Mouse (Mus musculus) liver, embryonic 11.5 days (tissue): ENCODE results near the gene Prph2. TPM values are rescaled to one million over a fixed set of nuclear protein-coding genes. Genes with fewer than 3 reads are reported as not detected.

Source experiments
- ATAC-seq: fragments of 200-750 bp; cut with Nextera tagmentation; replicated peaks from 2 replicates; pipeline ENCODE4 v1.8.0; 2017; ENCODE audit warnings: moderate number of reproducible peaks, mild to moderate bottlenecking, moderate TSS enrichment, moderate library complexity; ENCODE audit not compliant: low FRiP score
- DNase-seq: peaks from one replicate; pipeline ENCODE4 v3.0.0-alpha.2; 2017; ENCODE audit warnings: low spot score
- H3K27ac ChIP-seq: fragments of 300-500 bp; sonication (generic); 2 replicates; pipeline ENCODE4 v1.5.1; 2014; ENCODE audit warnings: mild to moderate bottlenecking, low read depth, low read length, control low read depth
- H3K27me3 ChIP-seq: fragments of 300-500 bp; sonication (generic); replicated peaks from 2 replicates; pipeline ENCODE4 v1.6.1; 2014; ENCODE audit warnings: low read length, mixed read lengths; ENCODE audit not compliant: control insufficient read depth, insufficient read depth
- H3K36me3 ChIP-seq: fragments of 300-500 bp; sonication (generic); 2 replicates; pipeline ENCODE4 v1.6.1; 2014; ENCODE audit warnings: mild to moderate bottlenecking, low read length, moderate library complexity, mixed read lengths; ENCODE audit not compliant: control insufficient read depth, insufficient read depth
- H3K4me1 ChIP-seq: fragments of 300-500 bp; sonication (generic); replicated peaks from 2 replicates; pipeline ENCODE4 v1.6.1; 2014; ENCODE audit warnings: low read length, mixed read lengths; ENCODE audit not compliant: control insufficient read depth, insufficient read depth
- H3K4me2 ChIP-seq: fragments of 300-500 bp; sonication (generic); 2 replicates; pipeline ENCODE4 v1.6.1; 2014; ENCODE audit warnings: mild to moderate bottlenecking, control low read depth, moderate library complexity
- H3K4me3 ChIP-seq: fragments of 300-500 bp; sonication (generic); 2 replicates; pipeline ENCODE4 v1.5.1; 2014; ENCODE audit warnings: low read depth, low read length, control low read depth
- H3K9ac ChIP-seq: fragments of 300-500 bp; sonication (generic); 2 replicates; pipeline ENCODE4 v1.6.1; 2014; ENCODE audit warnings: low read depth, low read length, control low read depth
- H3K9me3 ChIP-seq: fragments of 300-500 bp; sonication (generic); 2 replicates; pipeline ENCODE4 v1.6.1; 2016; ENCODE audit warnings: low read length, inconsistent platforms, mixed read lengths; ENCODE audit not compliant: control insufficient read depth
- WGBS: fragments of 180-500 bp; shearing (Covaris S2); extraction: QIAGEN DNeasy Blood & Tissue Kit; methylation state at CpG from one replicate; pipeline ENCODE4 v1.1.7; 2014; 5-methylcytosine and 5-hydroxymethylcytosine counted together
- polyA plus RNA-seq: library from polyadenylated mRNA; unstranded; fragments of >200 nt; fragmentation: Nextera tagmentation; extraction: Ambion mirVana; gene quantifications from 2 replicates; pipeline ENCODE4 v1.2.1, GENCODE M21; 2014

Prph2 gene
- polyA plus RNA-seq, 1 experiment from 2014 or later: not detected

DNA sequence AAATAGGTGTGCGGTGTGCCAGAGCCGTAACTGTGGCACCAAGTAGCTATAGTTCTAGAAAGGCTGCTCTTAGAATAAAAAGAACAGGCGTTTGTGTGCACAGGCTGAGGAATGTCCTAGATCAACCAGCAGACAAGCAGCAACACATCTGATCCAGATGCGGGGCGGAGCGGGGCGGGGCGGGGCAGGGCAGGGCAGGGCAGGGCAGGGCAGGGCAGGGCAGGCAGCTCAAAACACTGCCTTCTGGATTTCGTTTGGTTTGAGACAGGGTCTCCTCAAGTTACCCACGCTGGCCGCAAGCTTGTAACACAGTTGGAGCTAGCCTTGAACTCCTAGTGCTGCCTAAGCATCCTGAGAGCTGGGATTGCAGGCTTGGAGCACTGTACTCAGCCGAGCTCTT is 19.0 kb downstream of the Prph2 start:
- H3K9me3 ChIP-seq: no peaks in the 10 kb centered on the region
- no peak for ATAC-seq
- no peak overlapping the region for H3K27ac ChIP-seq
- peaks cover 38% of the 10 kb centered on the region for H3K36me3 ChIP-seq
- no peak overlapping the region for H3K4me3 ChIP-seq
- WGBS: 84% methylated on average over 12 of the region's 12 CpGs
- H3K4me1 ChIP-seq: no peaks in the 10 kb centered on the region
- H3K9ac ChIP-seq: no peak overlapping the region
- H3K4me2 ChIP-seq: no peak overlapping the region
- no peaks in the 10 kb centered on the region for H3K27me3 ChIP-seq
- DNase-seq: no peak

DNA sequence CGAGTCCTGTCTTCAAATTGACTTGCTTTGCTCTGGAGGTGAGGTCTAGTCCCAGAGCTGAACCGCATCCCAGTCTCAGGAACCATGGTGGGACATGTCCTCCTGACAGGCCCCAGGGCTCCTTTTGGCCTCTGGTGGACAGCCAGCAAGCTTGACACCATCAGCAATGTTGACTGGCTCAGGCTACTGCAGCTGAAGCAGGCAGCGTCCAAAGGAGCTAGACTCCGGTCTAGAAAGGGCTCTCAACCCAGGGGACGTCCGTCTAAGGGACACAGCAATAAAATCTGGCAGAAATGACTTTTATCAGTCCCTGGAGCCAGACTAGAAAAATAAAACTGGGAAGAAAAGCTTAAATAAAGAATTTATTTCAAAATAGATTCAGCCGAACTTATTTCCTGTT is 19.6 kb downstream of the Prph2 start:
- ATAC-seq (no peak), DNase-seq (no peak)
- Histone ChIP-seq H3K27ac (no peak overlapping the region), H3K36me3 (peaks cover 43% of the 10 kb centered on the region), H3K9me3 (no peaks in the 10 kb centered on the region), H3K4me3 (no peak overlapping the region), H3K4me1 (no peaks in the 10 kb centered on the region), H3K27me3 (no peaks in the 10 kb centered on the region), H3K9ac (no peak overlapping the region), H3K4me2 (no peak overlapping the region)
- 90% methylated on average over 7 of the region's 7 CpGs for WGBS

DNA sequence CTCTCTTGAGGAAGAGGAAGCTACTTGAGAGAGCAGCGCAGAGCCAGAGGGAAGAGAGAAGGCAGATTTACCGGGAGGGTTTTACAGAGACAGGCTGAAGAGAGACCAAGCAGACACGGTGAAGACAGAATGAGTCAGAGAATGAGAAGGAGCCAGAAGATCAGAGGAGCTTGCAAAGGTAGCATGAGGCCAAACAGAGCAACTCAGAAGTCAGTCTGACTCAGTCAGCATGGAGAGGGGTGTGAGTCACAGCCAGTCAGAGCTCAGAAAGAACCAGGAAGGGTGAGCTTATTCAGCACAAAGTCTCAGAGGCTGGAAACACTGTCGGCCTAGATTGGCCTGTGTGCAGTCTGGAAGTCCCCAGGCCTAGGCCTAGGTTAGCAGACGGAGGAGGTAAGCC is 22.7 kb downstream of the Prph2 start:
- no peak overlapping the region for H3K4me2 ChIP-seq
- no peak overlapping the region for H3K4me3 ChIP-seq
- no peak overlapping the region for H3K27ac ChIP-seq
- H3K4me1 ChIP-seq: no peaks in the 10 kb centered on the region
- WGBS: 89% methylated on average over 5 of the region's 5 CpGs
- ATAC-seq: no peak
- H3K9ac ChIP-seq: no peak overlapping the region
- no peak for DNase-seq
- peaks cover 60% of the 10 kb centered on the region for H3K36me3 ChIP-seq
- H3K9me3 ChIP-seq: no peaks in the 10 kb centered on the region
- no peaks in the 10 kb centered on the region for H3K27me3 ChIP-seq

DNA sequence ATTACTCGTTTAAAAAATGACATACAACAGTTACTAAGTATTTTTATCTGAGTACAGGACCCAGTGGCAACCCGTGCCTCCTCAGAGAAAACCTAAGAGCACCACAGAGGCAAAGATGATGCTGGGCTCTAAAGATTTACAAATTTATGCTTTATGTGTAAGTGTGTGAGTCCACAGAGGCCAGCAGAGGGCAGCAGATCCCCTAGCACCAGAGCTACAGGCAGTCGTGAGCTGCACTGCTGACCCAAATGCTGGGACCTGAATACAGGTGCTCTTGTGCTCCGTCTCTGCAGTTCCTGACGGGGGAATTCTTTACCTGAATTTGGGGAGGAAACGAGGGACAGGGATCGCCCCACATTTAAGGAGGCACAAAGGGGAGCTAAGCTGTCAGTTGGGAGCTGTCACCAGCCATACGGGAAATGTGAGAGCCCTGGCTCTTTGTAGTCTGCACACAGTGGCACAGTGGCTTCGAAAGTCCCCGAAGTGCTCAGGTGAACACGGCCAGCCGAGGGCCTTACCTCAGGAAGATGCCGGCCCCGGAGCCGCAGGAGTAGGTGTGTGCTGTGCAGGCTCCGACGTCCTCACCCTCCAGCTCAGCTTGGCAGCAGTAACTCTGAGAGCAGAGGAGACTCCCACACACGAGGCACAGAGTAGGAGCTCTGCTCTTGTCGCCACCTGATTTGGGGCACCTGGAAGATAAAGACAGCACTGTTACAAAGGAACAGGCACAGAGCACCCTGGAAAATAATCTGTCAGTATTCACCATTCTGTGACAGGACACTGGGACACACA is 23.5 kb downstream of the Prph2 start:
- Histone ChIP-seq H3K27ac (no peak overlapping the region; the same call in 1 of the 2 replicates), H3K4me1 (no peaks in the 10 kb centered on the region), H3K4me3 (no peak overlapping the region), H3K9me3 (no peaks in the 10 kb centered on the region), H3K36me3 (peaks cover 62% of the 10 kb centered on the region), H3K27me3 (no peaks in the 10 kb centered on the region), H3K4me2 (no peak overlapping the region), H3K9ac (no peak overlapping the region)
- WGBS: 81% methylated on average over 19 of the region's 19 CpGs
- ATAC-seq (no peak; the same call in 1 of the 2 replicates), DNase-seq (no peak)

DNA sequence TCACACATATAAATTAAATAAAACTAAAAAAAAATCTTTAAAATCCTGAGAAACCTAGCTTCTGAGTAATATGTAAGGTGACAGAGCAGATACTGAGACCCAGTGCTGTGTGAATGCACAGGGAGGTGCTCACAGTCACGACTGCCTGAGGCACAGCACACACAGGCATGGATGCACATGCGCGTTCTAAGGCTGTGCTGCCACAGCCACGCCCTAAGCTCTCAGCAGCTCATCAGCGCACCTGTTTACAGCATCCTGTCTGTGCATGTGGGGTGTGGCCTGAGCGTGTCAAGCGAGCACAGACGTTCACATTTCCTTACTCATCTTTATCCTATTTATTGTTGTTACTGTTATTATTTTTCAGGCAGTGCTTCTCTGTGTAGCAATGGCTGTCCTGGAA is 30.2 kb downstream of the Prph2 start:
- 92% methylated on average over 8 of the region's 8 CpGs for WGBS

DNA sequence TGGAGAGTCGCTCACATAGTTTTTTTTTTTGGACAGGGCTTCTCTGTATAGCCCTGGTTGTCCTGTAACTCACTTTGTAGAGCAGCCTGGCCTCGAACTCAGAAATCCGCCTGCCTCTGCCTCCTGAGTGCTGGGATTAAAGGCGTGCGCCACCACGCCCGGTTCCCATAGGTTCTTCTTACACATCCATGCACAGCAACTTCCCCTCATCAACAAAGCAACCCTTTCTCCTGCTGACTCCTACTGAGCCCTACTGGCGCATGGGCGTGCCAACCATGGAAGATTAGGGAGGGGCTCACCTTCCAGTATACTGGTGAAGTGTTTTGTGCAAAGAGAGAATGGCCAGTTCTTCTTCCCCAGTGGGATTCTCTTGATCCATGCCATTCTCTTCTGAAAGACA is 32.2 kb downstream of the Prph2 start:
- Histone ChIP-seq H3K4me1 (no peaks in the 10 kb centered on the region), H3K9ac (no peak overlapping the region), H3K4me3 (no peak overlapping the region), H3K4me2 (no peak overlapping the region), H3K36me3 (peaks cover 67% of the 10 kb centered on the region), H3K27me3 (no peaks in the 10 kb centered on the region), H3K27ac (no peak overlapping the region), H3K9me3 (no peaks in the 10 kb centered on the region)
- DNase-seq (no peak), ATAC-seq (no peak)
- 91% methylated on average over 9 of the region's 9 CpGs for WGBS

More for the DNA sequence above, 30.2 kb downstream of the Prph2 start:
- Histone ChIP-seq H3K9ac (no peak overlapping the region), H3K9me3 (no peaks in the 10 kb centered on the region), H3K36me3 (peaks cover 65% of the 10 kb centered on the region), H3K4me3 (no peak overlapping the region), H3K4me2 (no peak overlapping the region), H3K27ac (no peak overlapping the region), H3K4me1 (no peaks in the 10 kb centered on the region), H3K27me3 (no peaks in the 10 kb centered on the region)
- DNase-seq: no peak
- ATAC-seq: no peak

DNA sequence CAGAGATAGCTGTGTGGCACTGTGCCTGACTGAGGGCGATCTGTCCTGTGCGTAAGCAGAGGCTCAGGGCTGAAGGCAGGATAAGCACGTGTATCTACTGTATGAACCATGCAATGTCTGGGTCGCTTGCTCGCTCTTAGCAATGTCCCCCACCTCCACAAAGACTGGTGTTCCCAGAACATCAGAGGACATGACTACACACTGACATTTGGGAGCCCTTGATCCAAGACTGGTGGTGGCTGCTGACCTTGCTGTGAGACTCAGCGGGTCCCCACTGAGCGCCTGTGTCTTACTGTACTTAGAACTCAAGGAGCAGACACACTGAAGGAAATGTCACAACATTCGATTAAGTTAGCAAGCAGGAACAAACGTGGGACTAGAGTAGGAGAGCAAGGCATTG is 36.0 kb downstream of the Prph2 start:
- H3K36me3 ChIP-seq: peaks cover 52% of the 10 kb centered on the region
- H3K27me3 ChIP-seq: no peaks in the 10 kb centered on the region
- H3K4me1 ChIP-seq: no peaks in the 10 kb centered on the region
- WGBS: 88% methylated on average over 9 of the region's 9 CpGs
- no peak overlapping the region for H3K4me3 ChIP-seq
- no peaks in the 10 kb centered on the region for H3K9me3 ChIP-seq
- H3K4me2 ChIP-seq: no peak overlapping the region
- ATAC-seq (no peak), DNase-seq (no peak)
- no peak overlapping the region for H3K27ac ChIP-seq
- no peak overlapping the region for H3K9ac ChIP-seq

DNA sequence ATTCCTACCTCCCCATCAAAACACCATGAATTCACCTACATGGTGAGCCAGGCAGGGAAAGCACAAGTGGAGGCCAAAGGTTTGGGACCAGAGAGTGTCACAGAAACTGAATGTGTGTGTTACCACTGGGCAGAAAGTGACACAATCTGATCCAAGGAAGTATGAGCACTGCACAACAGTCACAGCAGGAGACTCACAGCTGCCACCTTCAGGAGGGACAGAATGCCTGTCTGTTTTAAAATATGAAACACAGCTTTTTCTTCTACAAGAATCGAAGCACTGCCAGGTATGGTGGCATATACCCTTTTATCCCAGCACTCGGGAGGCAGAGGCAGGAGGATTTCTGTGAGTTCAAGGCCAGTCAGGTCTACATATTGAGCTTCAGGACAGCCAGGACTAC is 47.8 kb downstream of the Prph2 start:
- no peak for ATAC-seq
- 95% methylated on average over 2 of the region's 2 CpGs for WGBS

DNA sequence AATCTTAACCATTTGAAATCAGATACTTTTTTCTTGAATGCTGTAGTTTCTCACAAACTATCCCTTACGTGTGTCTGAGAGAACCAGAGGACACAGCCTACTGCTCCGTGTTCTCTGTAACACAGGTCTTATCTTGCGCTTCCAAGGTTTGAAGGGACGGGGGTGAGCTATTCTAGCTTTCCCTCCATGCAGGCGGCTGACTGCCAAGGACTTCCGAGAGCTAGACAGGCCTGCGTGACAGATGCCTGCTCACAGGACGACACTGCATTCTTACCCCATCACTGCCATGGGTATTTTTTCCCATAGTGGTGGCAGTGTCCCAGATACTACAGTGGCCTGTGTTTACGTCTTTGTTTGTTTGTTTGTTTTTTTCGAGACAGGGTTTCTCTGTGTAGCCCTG is 50.0 kb downstream of the Prph2 start:
- no peak overlapping the region for H3K27ac ChIP-seq
- H3K4me1 ChIP-seq: peaks cover 2% of the 10 kb centered on the region; the same call in 1 of the 2 replicates
- no peak overlapping the region for H3K4me3 ChIP-seq
- DNase-seq (no peak), ATAC-seq (no peak)
- no peak overlapping the region for H3K9ac ChIP-seq
- no peaks in the 10 kb centered on the region for H3K27me3 ChIP-seq
- 85% methylated on average over 10 of the region's 10 CpGs for WGBS
- peaks cover 58% of the 10 kb centered on the region for H3K36me3 ChIP-seq
- no peak overlapping the region for H3K4me2 ChIP-seq
- no peaks in the 10 kb centered on the region for H3K9me3 ChIP-seq

More for the DNA sequence above, 47.8 kb downstream of the Prph2 start:
- H3K9ac ChIP-seq: no peak overlapping the region
- no peak for DNase-seq
- H3K4me1 ChIP-seq: peaks cover 2% of the 10 kb centered on the region; the same call in 1 of the 2 replicates
- H3K27ac ChIP-seq: no peak overlapping the region
- H3K36me3 ChIP-seq: peaks cover 68% of the 10 kb centered on the region
- no peak overlapping the region for H3K4me2 ChIP-seq
- H3K9me3 ChIP-seq: no peaks in the 10 kb centered on the region
- no peaks in the 10 kb centered on the region for H3K27me3 ChIP-seq
- no peak overlapping the region for H3K4me3 ChIP-seq
